Mouse (Mus musculus) subcutaneous adipose tissue, adult 2 months (tissue): ENCODE results near the gene Timm50. TPM values are rescaled to one million over a fixed set of nuclear protein-coding genes. Genes with fewer than 3 reads are reported as not detected.

Experiments
- polyA plus RNA-seq: library from polyadenylated mRNA; depleted of rRNA; stranded (reverse); fragments of >200 nt; gene quantifications from 2 replicates; pipeline ENCODE4 v1.2.3, GENCODE M21; 2012; ENCODE audit warnings: low replicate concordance; rRNA removed

The Timm50 gene
- polyA plus RNA-seq, result 112 and 113 TPM in 2 replicates

DNA sequence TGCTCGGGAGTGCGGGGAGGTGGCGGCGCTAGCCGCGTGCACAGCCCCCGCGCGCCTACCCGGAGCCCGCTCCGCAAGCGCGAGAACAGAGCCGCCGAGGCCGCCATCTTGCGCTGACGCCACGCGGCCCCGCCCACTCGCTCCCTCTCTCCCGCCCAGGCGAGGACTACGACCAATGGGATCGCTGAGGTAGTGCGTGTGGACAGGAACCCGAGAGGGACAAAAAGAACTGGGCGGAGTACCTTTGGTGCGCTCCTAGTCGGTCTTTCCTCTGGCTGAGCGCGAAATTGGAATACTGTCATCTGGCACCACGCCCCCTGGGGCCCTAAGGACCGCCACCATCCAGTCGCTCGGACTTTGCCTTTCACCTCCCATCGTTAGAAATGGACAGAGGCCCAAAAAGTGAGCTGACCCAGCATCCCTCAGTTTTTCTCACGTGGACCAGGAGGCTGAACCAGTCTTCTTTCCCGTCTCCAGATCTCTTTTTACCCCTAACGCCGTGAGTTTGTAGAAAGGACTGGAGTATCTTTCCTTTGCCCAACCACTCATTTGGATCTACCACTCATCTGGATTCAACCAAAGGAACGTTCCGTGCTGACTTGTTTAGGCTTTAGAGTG is at the start of gene Timm50:
Gene Timm50 (minus strand): TSS at position 147 of the 618 bp plus-strand sequence.

DNA sequence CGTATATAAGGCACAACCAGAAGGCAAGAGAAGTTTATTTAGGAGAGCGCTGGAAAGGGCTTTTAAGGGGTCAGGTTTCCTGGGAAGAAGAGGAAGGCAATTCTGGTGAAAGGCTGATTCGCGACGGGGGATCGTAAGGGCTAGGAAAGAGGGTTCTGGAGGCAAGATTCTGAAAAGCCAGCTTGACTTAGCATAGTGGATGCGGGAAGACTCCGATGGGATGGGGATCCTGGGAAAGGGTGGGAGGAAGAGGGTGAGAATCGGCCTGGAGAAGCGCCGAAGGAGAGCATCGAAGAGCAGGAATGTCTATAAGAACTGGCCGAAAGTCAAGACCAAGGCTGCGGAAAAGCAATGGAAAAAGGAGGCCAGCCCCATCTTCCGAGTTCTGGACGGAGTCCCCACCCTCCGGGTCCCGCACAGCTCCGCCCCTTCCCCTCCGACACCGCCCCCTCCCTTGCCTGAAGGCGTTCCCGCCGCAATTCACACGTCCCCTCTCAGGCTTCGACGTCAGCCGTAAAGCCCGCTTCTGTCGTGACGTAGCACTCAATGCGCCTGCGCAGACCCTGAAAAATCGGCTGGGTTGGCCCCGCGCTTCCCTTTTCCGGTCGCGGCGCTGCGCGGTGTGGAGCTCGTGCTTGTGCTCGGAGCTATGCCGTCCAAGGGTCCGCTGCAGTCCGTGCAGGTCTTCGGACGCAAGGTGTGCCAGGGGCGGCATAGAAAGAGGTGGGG is 38.4 kb upstream of the Timm50 start, which contains the start of gene Rps16:
Gene Rps16 (plus strand): TSS at position 498 of the 729 bp plus-strand sequence.

DNA sequence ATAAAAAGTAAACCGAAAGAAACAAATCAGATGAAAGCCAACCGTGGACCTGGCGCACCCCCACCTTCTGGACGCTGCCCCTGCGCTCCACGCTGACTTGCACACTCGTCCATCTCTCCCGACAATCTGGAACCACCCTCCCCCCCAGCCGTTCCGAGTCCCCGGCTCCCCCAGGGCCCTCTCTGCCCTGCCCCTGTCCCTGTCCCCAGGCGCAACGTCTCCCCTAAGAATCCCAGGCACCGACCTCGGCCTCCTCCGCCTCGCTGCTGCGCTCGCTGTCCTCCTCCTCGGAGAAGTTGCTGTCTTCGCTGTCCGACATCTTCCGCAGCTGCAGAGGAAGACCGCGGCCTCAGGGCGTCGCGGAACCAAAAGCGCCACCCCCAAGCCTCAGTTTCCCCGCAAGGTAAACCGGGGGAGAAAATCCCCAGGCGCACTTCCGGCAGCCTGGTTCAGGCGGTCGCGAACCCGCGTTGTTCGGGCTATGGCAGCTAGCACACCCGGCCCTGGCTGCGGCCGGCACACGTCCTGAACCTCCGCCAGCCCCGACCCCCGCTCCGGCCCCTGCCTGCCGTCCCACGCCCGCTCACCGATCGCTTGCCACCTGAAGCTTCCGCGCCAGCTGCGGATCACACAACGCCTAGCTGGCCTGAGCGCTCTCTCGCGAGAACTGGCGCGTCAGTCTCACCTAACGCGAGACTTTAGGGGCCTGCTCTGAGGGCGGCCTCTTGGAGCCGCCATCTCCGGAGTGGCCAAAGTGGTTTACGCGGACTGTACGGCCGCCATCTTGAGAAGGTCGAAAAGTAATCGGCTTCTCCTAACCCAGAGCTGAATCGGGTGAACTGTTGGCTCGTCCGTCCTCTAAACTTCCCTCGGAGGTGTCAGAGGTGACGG is 26.5 kb upstream of the Timm50 start, which contains the start of gene Supt5:
Gene Supt5 (minus strand): TSS at position 639 of the 891 bp plus-strand sequence.

DNA sequence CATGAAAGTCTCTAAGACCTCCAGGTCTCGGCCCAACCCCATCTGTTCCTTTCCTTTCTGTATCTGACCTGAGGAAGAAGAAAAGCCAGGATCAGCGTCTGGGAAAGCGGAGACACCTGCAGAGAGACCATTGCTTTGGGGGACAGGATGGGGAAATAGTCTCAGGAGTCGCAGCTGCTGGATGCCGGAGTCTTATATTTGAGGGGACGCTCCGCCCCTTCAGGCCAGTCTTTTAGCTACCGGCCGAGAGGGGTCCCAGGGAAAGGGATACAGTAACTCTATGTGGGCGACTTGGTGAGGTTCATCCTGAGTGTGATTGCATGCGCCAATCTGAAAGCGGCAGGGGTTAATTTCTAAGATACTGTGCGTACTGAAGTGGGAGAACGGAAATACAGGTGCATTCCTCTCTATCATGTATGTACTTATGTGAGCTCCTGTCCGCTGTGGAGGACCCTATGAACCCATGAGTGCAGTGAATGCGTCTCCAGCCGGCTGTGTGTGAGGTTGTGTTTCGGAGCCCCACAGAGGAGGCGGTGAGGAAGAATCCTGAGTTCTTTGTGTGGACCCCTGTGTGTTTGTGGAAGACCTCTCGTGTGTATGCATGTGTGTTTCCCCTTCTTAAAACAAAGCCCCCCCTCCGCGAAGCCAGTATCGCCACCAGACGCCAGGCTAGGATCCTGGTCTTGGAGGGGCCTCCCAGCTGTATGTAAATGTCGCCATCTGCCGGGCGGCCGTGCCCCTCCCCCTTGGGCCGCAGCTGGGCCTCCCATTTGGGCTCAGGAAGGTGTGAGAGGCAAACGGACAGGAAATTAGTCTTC is 10.0 kb downstream of the Timm50 start, which contains the start of gene Dll3:
Gene Dll3 (minus strand): TSS at position 623 of the 818 bp plus-strand sequence.

DNA sequence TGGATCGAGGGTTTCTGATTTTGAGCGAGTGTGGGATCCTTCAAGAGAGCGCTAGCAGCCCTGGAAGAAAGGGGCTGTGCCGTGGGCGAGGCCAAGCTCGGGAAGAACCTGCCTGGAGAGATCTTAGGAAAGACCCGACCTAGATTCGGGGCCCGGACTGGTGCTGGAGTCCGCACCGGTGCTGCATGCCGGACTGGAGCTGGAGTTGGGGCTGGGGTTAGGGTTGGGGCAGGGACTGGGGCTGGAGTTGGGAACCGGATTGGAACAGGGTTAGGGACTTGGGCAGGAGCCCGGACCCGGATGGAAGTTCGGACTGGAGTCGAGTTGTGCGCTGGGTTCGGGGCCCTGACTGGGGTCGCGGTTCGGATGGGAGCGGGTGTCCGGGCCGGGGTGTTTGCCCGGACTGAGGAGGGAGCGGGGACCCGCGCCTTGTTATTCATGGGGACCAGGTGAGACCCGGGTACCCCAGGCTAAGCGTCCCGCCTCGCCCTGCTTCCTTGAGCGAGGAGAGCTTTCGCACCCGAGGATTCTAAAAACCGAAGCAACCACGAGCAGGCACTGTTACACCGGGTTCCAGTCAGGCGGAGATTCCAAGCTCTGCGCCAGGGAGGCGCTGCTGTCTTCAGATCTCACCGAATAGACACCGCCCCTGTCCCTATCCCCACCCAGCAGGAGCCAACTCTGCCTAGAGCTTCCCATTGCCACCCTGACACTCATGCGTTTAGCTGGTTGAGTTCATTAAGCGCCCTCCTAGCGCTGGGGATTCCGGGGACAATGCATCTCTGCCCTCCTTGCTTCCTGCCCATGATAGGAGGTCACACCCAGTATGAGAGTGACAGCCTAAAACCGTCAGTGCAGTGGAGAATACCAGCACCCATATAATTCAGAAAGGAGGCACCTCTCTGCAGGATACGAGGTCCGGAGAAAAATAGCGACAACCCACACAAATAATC is 21.0 kb downstream of the Timm50 start, which contains the start of gene Selenov:
Gene Selenov (minus strand): TSS at position 549 of the 953 bp plus-strand sequence.

DNA sequence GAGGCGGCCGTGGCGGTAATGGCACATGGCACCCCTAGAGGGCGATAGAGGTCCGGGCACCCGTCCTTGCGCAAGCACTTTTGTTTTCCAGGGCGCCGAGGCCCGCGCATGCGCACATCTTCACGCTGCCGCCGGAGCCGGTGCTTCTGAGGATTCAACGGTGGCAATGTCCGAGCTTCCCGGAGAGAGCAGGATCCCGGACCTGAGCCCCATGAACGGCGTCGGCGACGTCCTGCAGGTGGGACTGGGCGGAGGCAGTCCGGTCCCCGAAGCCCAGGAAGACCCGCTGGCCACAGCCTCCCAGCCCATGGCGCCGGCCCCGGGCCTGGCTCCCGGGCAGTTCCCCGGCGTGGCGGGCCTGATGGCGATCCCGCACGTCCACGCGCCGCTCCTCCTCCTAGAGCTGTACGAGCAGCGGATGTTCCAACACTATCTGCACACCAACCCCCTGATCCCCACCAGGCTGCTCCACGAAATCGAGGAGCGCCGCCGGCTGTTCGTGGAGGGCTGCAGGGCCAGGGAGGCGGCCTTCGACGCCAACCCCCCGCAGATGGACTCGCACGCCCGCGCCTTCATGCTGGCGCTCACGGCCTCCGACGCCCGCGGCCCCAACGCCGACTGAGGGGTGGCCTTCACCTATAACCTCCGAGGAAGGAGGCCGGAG is 34.1 kb downstream of the Timm50 start, which contains the start of gene Eid2b:
Gene Eid2b (plus strand): TSS at position 125 of the 664 bp plus-strand sequence.

DNA sequence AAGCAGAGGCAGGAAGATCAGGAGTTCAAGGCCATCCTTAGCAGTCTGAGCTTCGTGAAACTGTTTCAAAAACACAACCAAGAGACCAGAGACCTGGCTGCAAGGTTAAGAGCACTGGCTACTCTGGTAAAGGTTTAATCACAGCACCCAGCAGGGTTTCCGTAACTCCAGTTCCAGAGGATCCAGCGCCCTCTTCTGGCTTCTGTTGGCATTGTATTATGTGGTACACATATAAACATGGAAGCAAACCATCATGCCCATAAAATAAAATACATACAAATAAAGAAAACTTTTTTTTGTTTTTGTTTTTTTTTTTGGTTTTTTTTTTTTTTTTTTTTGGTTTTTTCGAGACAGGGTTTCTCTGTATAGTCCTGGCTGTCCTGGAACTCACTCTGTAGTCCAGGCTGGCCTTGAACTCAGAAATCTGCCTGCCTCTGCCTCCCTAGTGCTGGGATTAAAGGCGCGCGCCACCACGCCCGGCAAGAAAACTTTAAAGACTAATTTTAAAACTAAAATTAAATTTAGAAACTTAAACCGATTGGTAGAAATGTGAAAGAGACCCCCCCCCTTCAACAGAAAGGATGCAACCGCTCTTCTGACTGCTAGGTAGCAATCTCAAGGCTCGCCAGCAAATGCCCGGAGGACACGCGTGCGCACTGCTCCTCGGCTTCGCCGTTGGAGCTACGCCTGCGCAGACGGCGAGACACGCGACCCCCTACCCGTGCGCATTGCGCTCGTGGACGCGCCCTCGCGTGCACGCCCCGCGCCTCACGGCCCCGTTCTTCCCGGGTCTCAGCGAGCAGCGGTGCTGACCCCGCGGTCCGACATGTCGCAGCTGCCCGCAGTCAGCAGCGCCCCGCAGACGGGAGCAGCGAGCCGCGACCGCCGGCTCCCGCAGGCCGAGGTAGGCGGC is 44.5 kb downstream of the Timm50 start, which contains the start of gene Eid2:
Gene Eid2 (plus strand): TSS at position 753 of the 913 bp plus-strand sequence.

Other genes with a start within 250 kb of the Timm50 start
- 0.53 and 54.2 TPM in 2 replicates for gene Fcgbp, start 240.8 kb downstream of the Timm50 start, polyA plus RNA-seq
- gene 9530053A07Rik, start 182.6 kb downstream of the Timm50 start, polyA plus RNA-seq, result 0.08 and 0.11 TPM in 2 replicates
- gene Fbl, start 142.4 kb downstream of the Timm50 start, polyA plus RNA-seq, result 25.8 and 84.3 TPM in 2 replicates
- 41.7 and 43.4 TPM in 2 replicates for gene Dyrk1b, start 132.6 kb downstream of the Timm50 start, polyA plus RNA-seq
- gene Eid2, start 44.2 kb downstream of the Timm50 start, polyA plus RNA-seq, result 4.6 and 9.1 TPM in 2 replicates
- gene Eid2b, start 34.3 kb downstream of the Timm50 start, polyA plus RNA-seq, result 6.6 and 12.9 TPM in 2 replicates
- gene Selenov, start 20.9 kb downstream of the Timm50 start, polyA plus RNA-seq, result 0.14 and 0.33 TPM in 2 replicates
- 0.04 and 0.36 TPM in 2 replicates for gene Dll3, start 9.8 kb downstream of the Timm50 start, polyA plus RNA-seq
- 92.2 and 125 TPM in 2 replicates for gene Supt5, start 26.7 kb upstream of the Timm50 start, polyA plus RNA-seq
- gene Rps16, start 38.6 kb upstream of the Timm50 start, polyA plus RNA-seq, result 520 and 1,161 TPM in 2 replicates
- 27.6 and 51.9 TPM in 2 replicates for gene Plekhg2, start 60.5 kb upstream of the Timm50 start, polyA plus RNA-seq
- 35.4 and 86.7 TPM in 2 replicates for gene Zfp36, start 68.2 kb upstream of the Timm50 start, polyA plus RNA-seq
- 55.0 and 56.9 TPM in 2 replicates for gene Med29, start 80.6 kb upstream of the Timm50 start, polyA plus RNA-seq
- gene Paf1, start 80.9 kb upstream of the Timm50 start, polyA plus RNA-seq, result 75.4 and 88.0 TPM in 2 replicates
- gene Gmfg, start 125.4 kb upstream of the Timm50 start, polyA plus RNA-seq, result 9.9 and 15.1 TPM in 2 replicates
- gene Lrfn1, start 139.9 kb upstream of the Timm50 start, polyA plus RNA-seq, result 3.1 and 12.7 TPM in 2 replicates
- gene Ifnl2, start 198.4 kb upstream of the Timm50 start, polyA plus RNA-seq, result not detected in 2 replicates
- gene Ifnl3, start 210.8 kb upstream of the Timm50 start, polyA plus RNA-seq, result not detected in 2 replicates
- gene Sycn, start 228.8 kb upstream of the Timm50 start, polyA plus RNA-seq, result 0.76 and 0.83 TPM in 2 replicates
- 0.11 TPM in 1 of 2 replicates, not detected in the other for gene Nccrp1, start 235.2 kb upstream of the Timm50 start, polyA plus RNA-seq